Mouse (Mus musculus): Measurements from ENCODE around the gene Vps29.

DNA sequence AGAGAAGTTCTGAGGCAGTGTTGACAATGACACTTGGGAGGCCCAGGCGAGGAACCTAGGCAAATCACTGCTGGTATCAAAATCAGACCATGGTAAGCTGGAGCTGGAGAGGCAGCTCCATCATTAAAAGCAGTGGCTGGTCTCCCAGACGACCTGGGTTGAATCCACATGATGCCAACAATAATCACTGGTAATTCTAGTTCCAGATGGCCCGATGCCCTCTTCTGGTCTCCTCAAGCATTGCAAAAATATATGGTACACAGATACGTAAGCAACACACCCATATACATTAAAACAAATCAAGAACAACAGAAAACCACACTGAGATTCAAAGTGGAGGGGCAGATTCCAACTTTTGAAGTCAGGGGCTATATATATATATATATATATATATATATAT is 8.4 kb upstream of the Vps29 start:
- TF ChIP-seq POLR2A (IDR thresholded peaks at IDR 0.05; ENCODE audit: insufficient read depth, low read depth, low read length) (no peak), CTCF (IDR thresholded peaks at IDR 0.05; ENCODE audit: insufficient read depth, low read depth, low read length) (no peak)

Measured in olfactory bulb, adult 2 months (tissue).